Mouse (Mus musculus) effector memory CD4-positive, alpha-beta T cell, adult 7 months (primary cell): ENCODE data around the gene Gm21739. TPM values are rescaled to one million over a fixed set of nuclear protein-coding genes. Genes with fewer than 3 reads are reported as not detected.

ENCODE experiments used
- polyA plus RNA-seq: library from polyadenylated mRNA; unstranded; fragments of 100-300 nt; shearing (Covaris generic); gene quantifications from one replicate; pipeline ENCODE4 v1.2.1, GENCODE M21; 2017

The Gm21739 gene
- not detected for polyA plus RNA-seq

GRCm38 (mm10) chrY:44264344-44264743, at the start of gene Gm21739:
TSS of gene Gm21739 (minus strand) at chrY:44264444.

